Mouse (Mus musculus) CH12F3 (cell line): ENCODE results near the gene Zfp872.
"Not testable (repeated sequence)": the region's sequence is repeated elsewhere in the genome, so short reads cannot be mapped to it uniquely, and the experiment has no call there.

Experiments
- in situ Hi-C: fragments of 300-500 bp; cut with MboI; formaldehyde crosslinking; loops from 2 replicates; pipeline ENCODE4 v1.14.3; 2020; ENCODE audit warnings: low sequenced_read_pairs

The Zfp872 gene

DNA sequence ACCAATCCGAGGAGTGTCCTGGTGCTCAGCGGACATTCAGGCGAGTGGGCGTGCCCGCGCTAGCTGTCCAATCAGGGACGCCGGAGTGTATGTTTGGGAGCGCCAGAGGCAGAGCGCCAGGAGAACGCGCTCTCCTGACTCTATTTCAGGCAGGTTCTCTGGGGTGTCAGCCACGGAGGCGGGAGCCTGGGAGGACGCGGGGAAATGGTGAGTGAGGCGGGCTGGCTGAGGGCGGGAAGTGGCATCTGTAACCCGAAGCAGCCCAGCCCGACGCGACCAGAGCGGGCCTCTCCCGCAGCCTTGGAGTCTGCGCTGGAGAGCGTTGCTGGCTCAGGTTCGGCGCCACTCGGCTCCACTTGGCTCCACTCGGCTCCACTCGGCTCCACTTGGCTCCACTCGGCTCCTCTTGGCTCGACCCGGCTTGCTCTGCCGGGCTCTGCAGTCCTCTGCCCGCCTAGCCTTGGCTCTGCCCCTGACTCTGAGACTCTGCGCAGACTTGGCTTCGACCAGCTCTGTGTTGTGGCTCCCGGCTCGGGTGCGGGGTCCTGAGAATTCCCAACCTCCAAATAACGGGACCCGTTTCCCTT lies at the start of gene Zfp872:
Gene Zfp872, plus strand, starts transcription at position 66 of the 587 bp plus-strand sequence.
- in situ Hi-C loops = no loop called here

- in situ Hi-C loops = no loop called here
These were observed 49.4 kb upstream of the Zfp872 start for GRCm38 (mm10) chr9:22138480-22138879.

DNA sequence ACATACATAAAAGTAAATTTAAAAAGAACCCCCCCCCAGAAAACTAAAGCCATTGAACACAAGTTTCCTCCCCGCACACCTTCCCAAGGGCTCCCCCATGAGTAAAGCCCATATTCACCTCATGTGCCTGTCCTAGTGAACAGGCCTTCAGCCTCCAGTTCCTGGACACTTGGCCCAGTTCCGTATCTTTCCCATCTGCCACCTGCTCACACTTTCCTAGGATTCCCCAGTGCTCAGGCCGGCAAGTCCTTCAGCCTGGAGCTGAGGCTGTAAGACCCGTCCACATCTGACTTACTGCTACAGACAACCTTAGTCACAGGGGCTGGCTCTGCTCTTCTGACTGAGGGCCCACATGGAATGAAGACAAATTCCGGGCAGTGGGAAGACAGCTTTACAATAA lies 48.1 kb upstream of the Zfp872 start:
- in situ Hi-C loops = no loop called here

DNA sequence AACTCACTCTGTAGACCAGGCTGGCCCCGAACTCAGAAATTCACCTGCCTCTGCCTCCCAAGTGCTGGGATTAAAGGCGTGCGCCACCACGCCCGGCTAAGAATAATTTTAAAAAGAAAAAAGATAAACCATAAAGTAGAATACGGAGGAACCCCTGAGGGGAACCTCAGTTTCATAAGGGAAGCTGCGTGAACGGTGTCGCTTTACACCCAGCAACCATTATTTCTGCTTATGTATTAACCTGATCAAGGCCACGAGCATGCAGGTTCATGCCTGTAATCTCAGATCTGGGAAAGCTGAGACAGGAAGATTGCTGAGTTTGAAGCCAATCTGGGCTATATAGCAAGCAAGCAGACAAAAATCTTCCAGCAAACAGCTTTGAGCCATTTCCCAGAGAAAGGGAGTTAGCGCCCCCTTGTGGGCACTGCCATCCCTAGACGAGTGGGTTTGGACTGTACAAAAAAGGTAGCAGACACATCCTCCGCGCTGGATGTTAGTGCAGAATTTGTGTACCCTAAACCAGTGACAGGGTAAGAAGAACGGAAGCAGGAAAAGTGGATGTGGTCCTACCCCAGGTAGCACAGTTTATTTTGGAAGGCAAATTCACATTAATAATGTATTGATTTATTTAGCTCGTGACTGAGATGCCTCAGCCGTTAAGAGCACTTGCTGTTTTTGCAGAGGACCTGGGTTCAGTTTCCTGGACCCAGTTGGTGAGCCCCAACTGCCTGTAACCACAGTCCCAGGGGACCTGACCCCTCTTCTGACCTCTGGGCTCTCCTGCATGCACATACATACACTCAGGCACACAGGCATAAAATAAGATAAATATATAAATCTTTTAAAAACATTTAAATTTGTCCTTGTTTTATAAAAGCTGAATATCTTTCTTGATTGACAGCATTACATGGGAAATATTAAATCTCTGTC lies 44.5 kb upstream of the Zfp872 start:
- in situ Hi-C loops = no loop called here

DNA sequence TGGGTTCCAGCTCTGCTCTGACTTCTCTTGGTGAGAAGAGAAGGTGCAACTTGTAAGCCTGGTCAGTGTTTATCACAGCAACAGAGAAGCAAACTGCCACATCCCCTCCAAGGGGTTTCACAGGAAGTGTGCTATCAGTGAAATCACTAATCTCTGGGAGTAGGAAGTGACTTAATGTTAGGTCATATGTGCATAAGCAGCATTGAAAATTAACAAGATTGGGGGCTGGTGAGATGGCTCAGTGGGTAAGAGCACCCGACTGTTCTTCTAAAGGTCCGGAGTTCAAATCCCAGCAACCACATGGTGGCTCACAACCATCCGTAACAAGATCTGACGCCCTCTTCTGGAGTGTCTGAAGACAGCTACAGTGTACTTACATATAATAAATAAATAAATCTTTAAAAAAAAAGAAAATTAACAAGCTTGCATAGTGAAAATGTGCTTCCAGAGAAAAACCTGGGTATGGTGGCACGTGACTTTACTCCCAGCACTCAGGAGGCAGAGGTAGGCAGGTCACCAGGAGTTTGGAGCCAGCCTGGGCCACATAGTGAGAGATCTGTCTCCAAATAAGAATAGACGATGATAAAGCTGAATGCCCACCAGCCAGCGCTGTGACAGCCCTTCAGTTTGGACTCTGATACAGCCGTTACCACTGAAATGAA lies 43.5 kb upstream of the Zfp872 start:
- in situ Hi-C loops = no loop called here

- in situ Hi-C loops = no loop called here
These were observed 38.3 kb upstream of the Zfp872 start for GRCm38 (mm10) chr9:22149426-22150248.

DNA sequence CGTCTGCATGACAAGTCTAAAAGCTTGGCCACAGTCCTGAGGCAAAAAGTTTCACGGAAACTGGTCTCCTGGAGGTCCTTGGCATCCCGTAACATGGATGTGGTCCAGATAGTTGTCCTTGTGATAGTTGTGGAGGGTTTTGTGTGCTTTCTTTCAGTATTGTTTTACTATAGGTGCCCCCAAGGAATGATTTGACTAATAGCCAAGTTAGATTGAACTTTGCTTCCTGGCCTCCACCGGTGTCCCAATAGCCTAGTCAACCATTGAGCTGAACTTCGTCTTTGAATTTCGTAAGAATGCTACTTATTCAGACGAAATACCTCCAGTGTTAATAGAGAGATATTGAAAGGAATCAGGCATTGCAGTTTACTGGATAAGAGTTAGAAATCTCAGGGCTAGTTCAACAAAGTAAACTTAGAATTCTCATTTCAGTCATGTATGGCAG lies 37.6 kb upstream of the Zfp872 start:
- in situ Hi-C loops = not testable (repeated sequence)

DNA sequence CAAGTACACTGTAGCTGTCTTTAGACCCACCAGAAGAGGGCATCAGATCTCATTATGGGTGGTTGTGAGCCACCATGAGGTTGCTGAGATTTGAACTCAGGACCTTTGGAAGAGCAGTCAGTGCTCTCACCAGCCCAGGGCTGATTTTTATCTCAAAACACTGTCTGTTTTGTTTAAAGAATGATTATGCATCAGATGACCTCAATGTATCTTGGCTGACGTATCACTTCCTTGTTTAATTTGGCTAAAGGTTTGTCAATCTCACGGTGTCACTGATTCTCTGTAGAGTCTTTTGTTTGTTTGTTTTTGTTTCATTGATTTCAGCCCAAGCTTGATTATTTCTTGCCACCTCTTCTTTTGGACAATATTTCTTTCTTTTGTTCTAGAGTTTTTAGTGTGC lies 36.9 kb upstream of the Zfp872 start:
- in situ Hi-C loops = no loop called here

GRCm38 (mm10) chr9:22153810-22154209 lies 34.1 kb upstream of the Zfp872 start:
- in situ Hi-C loops = no loop called here

DNA sequence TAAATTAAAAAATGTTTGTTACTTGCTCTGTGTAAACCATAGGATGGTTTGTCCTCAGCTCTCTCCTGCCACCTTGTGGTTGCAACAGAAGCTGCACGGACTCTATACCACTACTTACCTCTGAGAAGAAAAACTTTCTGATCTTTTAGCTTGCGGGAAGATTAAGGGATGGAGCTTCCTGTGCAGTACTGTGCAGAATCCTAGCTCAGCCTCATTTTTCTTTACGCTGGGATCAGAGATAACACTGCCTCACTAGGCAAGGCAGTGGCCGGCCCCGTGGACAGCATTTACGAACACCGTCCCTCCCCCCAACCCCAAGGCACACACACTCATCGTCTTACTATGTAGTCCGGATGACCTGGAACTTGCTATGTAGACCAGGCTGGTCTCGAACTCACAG lies 32.3 kb upstream of the Zfp872 start:
- in situ Hi-C loops = no loop called here

GRCm38 (mm10) chr9:22156497-22157245 lies 31.2 kb upstream of the Zfp872 start, which contains the start of gene Pigyl:
Gene Pigyl, plus strand, starts transcription at chr9:22156846.
- in situ Hi-C loops = no loop called here

DNA sequence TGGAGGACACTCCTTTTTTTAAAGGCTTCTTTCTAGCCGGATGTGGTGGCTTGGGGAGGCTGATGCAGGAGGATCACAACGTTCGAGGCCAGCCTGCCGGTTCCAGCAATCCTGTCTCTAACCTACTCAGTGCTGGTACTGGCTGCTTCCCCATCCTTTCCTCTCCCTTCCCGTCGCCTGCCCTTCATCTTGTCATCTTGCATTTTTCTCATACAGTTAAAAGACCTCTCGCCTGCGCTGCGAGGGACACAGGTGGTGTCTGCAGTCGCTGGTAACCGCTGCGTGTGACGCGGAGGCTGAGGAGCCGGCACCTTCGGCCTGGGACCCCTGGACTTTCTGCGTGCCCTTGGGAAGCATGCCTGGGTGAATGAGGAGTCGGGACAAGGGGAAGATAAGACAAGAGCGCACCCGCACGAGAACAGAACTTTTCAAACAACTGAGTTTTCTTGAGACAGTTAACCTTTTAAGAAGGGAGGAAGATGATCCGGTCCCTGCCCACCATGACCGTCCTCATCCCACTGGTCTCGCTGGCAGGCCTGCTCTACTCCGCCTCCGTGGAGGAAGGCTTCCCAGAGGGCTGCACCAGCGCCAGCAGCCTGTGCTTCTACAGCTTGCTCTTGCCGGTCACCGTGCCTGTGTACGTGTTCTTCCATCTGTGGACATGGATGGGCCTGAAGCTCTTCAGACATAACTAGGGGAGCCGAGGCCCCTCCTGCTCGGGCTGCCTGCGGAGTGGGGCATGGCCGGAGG lies 30.2 kb upstream of the Zfp872 start:
- in situ Hi-C loops = no loop called here

- in situ Hi-C loops = loop anchor here (10.0 kb wide), 1 partner anchor 54 kb away; no protein-coding TSS in a partner anchor
These were observed 26.6 kb upstream of the Zfp872 start for GRCm38 (mm10) chr9:22161299-22161698.

- in situ Hi-C loops = loop anchor here (10.0 kb wide), 1 partner anchor 52 kb away; no protein-coding TSS in a partner anchor
These were observed 25.6 kb upstream of the Zfp872 start for GRCm38 (mm10) chr9:22162305-22162704.

DNA sequence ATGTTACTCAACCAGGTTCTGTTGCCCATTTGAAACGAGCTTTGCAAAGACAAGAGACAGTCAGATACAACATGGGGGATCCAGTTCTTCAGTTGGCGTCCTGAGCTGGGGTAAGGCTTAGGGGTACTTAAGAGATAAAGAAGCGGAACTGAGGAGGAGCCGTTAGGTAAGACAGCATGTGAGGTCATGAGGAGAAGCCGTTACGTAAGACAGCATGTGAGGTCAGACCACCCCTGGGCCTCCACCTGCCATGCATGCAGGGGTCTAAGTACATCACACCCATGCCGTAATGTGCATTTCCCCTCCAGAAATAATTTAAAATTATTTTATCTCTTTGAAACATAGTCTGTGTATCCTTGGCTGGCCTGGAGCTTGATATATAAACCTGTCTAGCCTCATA lies 25.0 kb upstream of the Zfp872 start:
- in situ Hi-C loops = loop anchor here (10.0 kb wide), 1 partner anchor 52 kb away; no protein-coding TSS in a partner anchor

DNA sequence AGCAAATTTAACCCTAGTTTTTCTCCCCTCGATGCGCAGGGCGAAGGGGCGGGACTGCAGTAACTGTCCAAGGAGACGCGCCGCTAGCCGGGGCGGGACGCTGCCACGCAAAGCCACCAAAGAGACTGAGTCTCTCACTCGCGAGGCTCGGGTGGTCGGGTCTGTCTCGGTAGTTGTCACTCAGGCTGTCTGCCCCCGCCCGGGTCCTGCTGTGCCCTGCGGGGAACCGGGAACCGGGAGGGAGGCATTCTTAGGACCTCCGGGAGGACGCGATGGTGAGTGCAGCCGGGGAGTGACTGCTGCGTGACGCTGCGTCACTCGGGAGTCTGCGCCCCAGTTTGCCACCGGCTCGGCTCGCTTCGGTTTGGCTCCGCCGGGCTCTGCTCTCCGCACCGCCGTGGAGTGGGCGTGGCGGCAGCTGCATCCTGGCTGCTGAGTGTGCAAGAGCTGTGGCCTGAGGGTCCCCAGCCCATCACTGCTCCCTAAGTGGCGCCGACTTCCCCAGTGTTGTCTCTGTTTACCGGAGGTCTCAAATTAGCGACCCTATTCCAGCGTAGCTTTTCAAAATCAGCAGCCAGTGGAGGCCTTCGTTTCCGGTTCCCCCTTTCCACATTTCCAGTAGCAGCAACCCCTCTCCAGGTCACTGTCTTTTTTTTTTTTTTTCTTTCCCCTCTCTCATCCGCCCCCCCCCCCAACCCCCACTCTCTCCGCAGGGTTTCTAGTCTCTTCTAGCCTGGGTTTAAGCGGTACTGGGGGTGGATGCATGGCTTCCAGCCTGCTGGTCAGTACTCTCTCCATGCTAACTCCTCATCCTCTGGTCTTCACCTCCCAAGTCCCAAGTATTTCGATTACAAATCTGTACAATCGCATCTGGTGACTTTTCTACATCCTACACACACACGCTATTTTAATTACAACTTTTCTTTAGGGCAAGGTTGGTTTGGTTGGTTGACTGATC lies 22.9 kb upstream of the Zfp872 start:
- in situ Hi-C loops = loop anchor here (10.0 kb wide), 1 partner anchor 50 kb away; no protein-coding TSS in a partner anchor

GRCm38 (mm10) chr9:22165964-22166363 lies 21.9 kb upstream of the Zfp872 start:
- in situ Hi-C loops = loop anchor here (10.0 kb wide), 1 partner anchor 49 kb away; no protein-coding TSS in a partner anchor

DNA sequence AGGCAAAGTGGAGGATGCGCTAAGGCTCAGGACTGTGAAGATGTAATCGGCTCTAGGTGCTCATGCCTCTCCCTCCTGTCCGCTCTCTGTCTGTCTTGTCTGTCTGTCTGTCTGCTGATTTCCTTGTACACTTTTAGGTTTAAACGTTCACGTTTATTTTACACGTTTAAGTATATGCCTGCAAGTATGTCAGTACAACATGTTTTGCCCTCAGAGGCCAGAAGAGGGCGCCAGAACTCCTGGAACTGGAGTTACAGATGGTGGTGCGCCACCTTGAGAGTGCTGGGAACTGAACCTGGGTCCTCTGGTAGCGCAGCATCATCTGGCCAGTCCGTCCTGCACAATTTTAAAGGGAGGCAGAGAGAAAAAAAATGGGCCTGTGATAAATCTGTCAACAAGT lies 21.2 kb upstream of the Zfp872 start:
- in situ Hi-C loops = loop anchor here (10.0 kb wide), 1 partner anchor 48 kb away; no protein-coding TSS in a partner anchor
